Mouse (Mus musculus) CH12.LX (cell line): ENCODE measurements at regions not wholly inside any gene's neighbourhood (a gene's known extent, or its start where the extent isn't known, plus 50 kb on each side); places are given as distances from the start of the nearest gene placed in this dataset.

ENCODE experiments used
- DNase-seq: peaks from one replicate; pipeline ENCODE4 v3.0.0-alpha.2; 2013; ENCODE audit errors: extremely low read depth
- H3K27ac ChIP-seq: 2 replicates; pipeline ENCODE4 v1.5.1; 2012; ENCODE audit warnings: low read depth, mild to moderate bottlenecking, control low read depth, moderate library complexity; ENCODE audit not compliant: insufficient read depth
- H3K27me3 ChIP-seq: replicated peaks from 2 replicates; pipeline ENCODE3; 2012; ENCODE audit warnings: inconsistent platforms
- H3K36me3 ChIP-seq, 2 experiments: replicated peaks in 1 of 2; 2 replicates each; pipeline versions ENCODE3 to v1.6.1; 2012; ENCODE audit warnings: inconsistent platforms in 1 of 2, low read length in 1 of 2, mild to moderate bottlenecking in 1 of 2, mixed read lengths in 1 of 2, moderate library complexity in 1 of 2; ENCODE audit not compliant: control insufficient read depth in 1 of 2, insufficient read depth in 1 of 2
- H3K4me1 ChIP-seq, 2 experiments: 2 replicates each; pipeline ENCODE4 v1.6.1; 2012; ENCODE audit warnings: inconsistent platforms in 1 of 2, moderate library complexity in 1 of 2; ENCODE audit not compliant: insufficient read depth in 2 of 2, control insufficient read depth in 1 of 2
- H3K4me2 ChIP-seq: 2 replicates; pipeline ENCODE4 v1.6.1; 2012; ENCODE audit warnings: low read depth, mild to moderate bottlenecking, control low read depth; ENCODE audit not compliant: poor library complexity, insufficient read depth, severe bottlenecking
- H3K4me3 ChIP-seq, 3 experiments: fragments of 150-350 bp in 1 of 3; sonication (generic) in 1 of 3; replicated peaks in 1 of 3; 2 replicates each; pipeline versions ENCODE3 to v1.5.1; 2011 to 2012; ENCODE audit warnings: low read depth in 2 of 3, low read length in 2 of 3, mild to moderate bottlenecking in 2 of 3, moderate library complexity in 2 of 3, control low read depth in 1 of 3, improper control_type of control experiment in 1 of 3, inconsistent platforms in 1 of 3, mixed read lengths in 1 of 3; ENCODE audit not compliant: poor library complexity in 1 of 3
- H3K79me2 ChIP-seq: replicated peaks from 2 replicates; pipeline ENCODE4 v1.6.1; 2012; ENCODE audit warnings: mild to moderate bottlenecking, moderate library complexity; ENCODE audit not compliant: control insufficient read depth, poor library complexity, insufficient read depth, severe bottlenecking; ENCODE audit errors: extremely low read depth
- H3K9ac ChIP-seq: 2 replicates; pipeline ENCODE4 v1.6.1; 2012; ENCODE audit warnings: low read depth, mild to moderate bottlenecking, control low read depth, moderate library complexity; ENCODE audit not compliant: insufficient read depth
- H3K9me3 ChIP-seq: replicated peaks from 2 replicates; pipeline ENCODE3; 2012; ENCODE audit warnings: low read length, inconsistent platforms, mixed read lengths
- E2F4 ChIP-seq: IDR thresholded peaks from 2 replicates; pipeline ENCODE4 v1.6.1; 2011; ENCODE audit warnings: low read depth, low read length, improper control_type of control experiment; ENCODE audit not compliant: insufficient replicate concordance
- ETS1 ChIP-seq: conservative IDR thresholded peaks from 2 replicates; pipeline ENCODE4 v1.6.1; 2012; ENCODE audit warnings: low read depth, mild to moderate bottlenecking, inconsistent platforms, low read length, improper control_type of control experiment, moderate library complexity
- JUND ChIP-seq: conservative IDR thresholded peaks from 2 replicates; pipeline ENCODE4 v1.6.1; 2011; ENCODE audit warnings: low read depth, low read length, improper control_type of control experiment
- KAT2A ChIP-seq: IDR thresholded peaks from 2 replicates; pipeline ENCODE4 v1.6.1; 2012; ENCODE audit warnings: low read length, improper control_type of control experiment, inconsistent platforms; ENCODE audit not compliant: insufficient replicate concordance
- MAFK ChIP-seq: IDR thresholded peaks from 2 replicates; pipeline ENCODE4 v1.6.1; 2011; ENCODE audit warnings: low read length, improper control_type of control experiment; ENCODE audit not compliant: insufficient replicate concordance
- MEF2A ChIP-seq: IDR thresholded peaks from 2 replicates; pipeline ENCODE4 v1.6.1; 2014; ENCODE audit warnings: low read depth, mild to moderate bottlenecking, inconsistent platforms, low read length, improper control_type of control experiment, borderline replicate concordance
- POLR2A ChIP-seq: IDR thresholded peaks from 2 replicates; pipeline ENCODE4 v1.6.1; 2011; ENCODE audit warnings: low read depth, mild to moderate bottlenecking, improper control_type of control experiment, low read length
- POLR2AphosphoS2 ChIP-seq: IDR thresholded peaks from 2 replicates; pipeline ENCODE4 v1.6.1; 2011; ENCODE audit warnings: low read depth, low read length, improper control_type of control experiment
- RAD21 ChIP-seq: IDR thresholded peaks from 2 replicates; pipeline ENCODE4 v1.6.1; 2011; ENCODE audit warnings: low read depth, mild to moderate bottlenecking, low read length, improper control_type of control experiment, moderate library complexity
- SIN3A ChIP-seq: IDR thresholded peaks from 2 replicates; pipeline ENCODE4 v1.6.1; 2012; ENCODE audit warnings: low read length, improper control_type of control experiment, inconsistent platforms
- TBP ChIP-seq: conservative IDR thresholded peaks from 2 replicates; pipeline ENCODE4 v1.6.1; 2011; ENCODE audit warnings: low read depth, low read length, improper control_type of control experiment
- UBTF ChIP-seq: IDR thresholded peaks from 2 replicates; pipeline ENCODE4 v1.6.1; 2012; ENCODE audit warnings: low read depth, mild to moderate bottlenecking, inconsistent platforms, low read length, improper control_type of control experiment, moderate library complexity
- USF1 ChIP-seq: IDR thresholded peaks from 2 replicates; pipeline ENCODE4 v1.6.1; 2014; ENCODE audit warnings: low read depth, mild to moderate bottlenecking, inconsistent platforms, low read length, improper control_type of control experiment
- dilution Hi-C: fragments of 300-500 bp; cut with MboI; formaldehyde crosslinking; loops from 2 replicates; pipeline ENCODE4 v1.14.3; 2020; ENCODE audit warnings: low sequenced_read_pairs; ENCODE audit not compliant: extremely low pct_unique_long_range_greater_than_20kb, extremely low pct_ligation_motif_present
- in situ Hi-C: fragments of 300-500 bp; cut with MboI; formaldehyde crosslinking; loops from 3 replicates; pipeline ENCODE4 v1.14.3; 2019; ENCODE audit warnings: low sequenced_read_pairs, low pct_ligation_motif_present, low pct_unique_long_range_greater_than_20kb, mixed read lengths

GRCm38 (mm10) chr14:80418810-80419325 lies 435.0 kb downstream of the Olfm4 start:
- no peak overlapping the region for H3K4me3 ChIP-seq
- H3K36me3 ChIP-seq, result no peaks in the 10 kb centered on the region
- H3K27me3 ChIP-seq, result no peaks in the 10 kb centered on the region
- no peak overlapping the region for H3K4me2 ChIP-seq
- dilution Hi-C loops, result no loop called here
- H3K9me3 ChIP-seq, result peaks cover 35% of the 10 kb centered on the region
- no peak overlapping the region for H3K27ac ChIP-seq
- in situ Hi-C loops, result no loop called here
- TF ChIP-seq MAFK, result 0 out of 2 replicates have a peak, but pooled peaks have one; percentile 8
- no peak for TF ChIP-seq RAD21
- H3K79me2 ChIP-seq, result no peaks in the 10 kb centered on the region
- no peak for DNase-seq
- no peaks in the 10 kb centered on the region for H3K4me1 ChIP-seq
- no peak overlapping the region for H3K9ac ChIP-seq

DNA sequence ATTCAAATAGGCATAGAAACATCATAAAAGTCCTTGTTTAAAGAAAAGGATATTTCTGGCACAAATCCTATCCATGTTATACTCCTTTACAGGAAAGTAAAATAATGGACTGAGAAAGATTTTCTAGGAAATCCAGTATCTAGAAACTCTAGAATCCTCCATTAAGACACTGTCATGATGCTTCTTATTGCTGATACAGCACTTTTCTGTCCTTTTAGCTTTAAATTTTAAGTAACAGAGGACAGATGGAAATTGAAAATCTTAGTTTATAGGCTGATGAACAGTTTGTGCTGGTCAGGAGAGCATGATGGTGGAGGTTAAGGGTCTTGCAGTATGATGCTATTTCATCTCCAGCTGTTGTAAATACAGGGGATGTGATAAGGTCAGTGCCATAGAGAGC lies 459.9 kb downstream of the Olfm4 start:
- TF ChIP-seq E2F4 (no peak), MAFK (0 out of 2 replicates have a peak, but pooled peaks have one; percentile 52), POLR2AphosphoS2 (no peak), KAT2A (no peak)
- no peak for DNase-seq
- Histone ChIP-seq H3K27me3 (no peaks in the 10 kb centered on the region), H3K27ac (no peak overlapping the region), H3K4me2 (no peak overlapping the region), H3K36me3 (no peaks in the 10 kb centered on the region), H3K4me3 (no peak overlapping the region), H3K79me2 (no peaks in the 10 kb centered on the region), H3K9ac (no peak overlapping the region), H3K4me1 (no peaks in the 10 kb centered on the region), H3K9me3 (peaks cover 37% of the 10 kb centered on the region)
- in situ Hi-C loops, result no loop called here
- dilution Hi-C loops, result no loop called here

- dilution Hi-C loops, result no loop called here
- H3K9ac ChIP-seq, result no peak overlapping the region
- H3K27ac ChIP-seq, result no peak overlapping the region
- no peak overlapping the region for H3K4me3 ChIP-seq
- DNase-seq, result no peak
- no peaks in the 10 kb centered on the region for H3K4me1 ChIP-seq
- no peaks in the 10 kb centered on the region for H3K36me3 ChIP-seq
- peaks cover 32% of the 10 kb centered on the region for H3K9me3 ChIP-seq
- no peaks in the 10 kb centered on the region for H3K27me3 ChIP-seq
- TF ChIP-seq POLR2A, result no peak
- H3K79me2 ChIP-seq, result no peaks in the 10 kb centered on the region
- in situ Hi-C loops, result no loop called here
- no peak overlapping the region for H3K4me2 ChIP-seq
Observed at GRCm38 (mm10) chr14:80471470-80471869, 487.6 kb downstream of the Olfm4 start.

GRCm38 (mm10) chr14:80479918-80480317 lies 496.0 kb downstream of the Olfm4 start:
- in situ Hi-C loops (no loop called here), dilution Hi-C loops (no loop called here)
- Histone ChIP-seq H3K4me2 (no peak overlapping the region), H3K27me3 (no peaks in the 10 kb centered on the region), H3K4me1 (no peaks in the 10 kb centered on the region), H3K9me3 (peaks cover 47% of the 10 kb centered on the region), H3K79me2 (no peaks in the 10 kb centered on the region), H3K36me3 (no peaks in the 10 kb centered on the region), H3K9ac (no peak overlapping the region), H3K4me3 (no peak overlapping the region), H3K27ac (no peak overlapping the region)
- TF ChIP-seq JUND, result no peak
- TF ChIP-seq MEF2A, result no peak
- no peak for TF ChIP-seq ETS1
- no peak for TF ChIP-seq SIN3A
- no peak for TF ChIP-seq USF1
- TF ChIP-seq UBTF, result no peak
- no peak for TF ChIP-seq TBP
- no peak for DNase-seq
